9 mouse cellular contexts compared by ENCODE assay signal in the genomic region with DNA sequence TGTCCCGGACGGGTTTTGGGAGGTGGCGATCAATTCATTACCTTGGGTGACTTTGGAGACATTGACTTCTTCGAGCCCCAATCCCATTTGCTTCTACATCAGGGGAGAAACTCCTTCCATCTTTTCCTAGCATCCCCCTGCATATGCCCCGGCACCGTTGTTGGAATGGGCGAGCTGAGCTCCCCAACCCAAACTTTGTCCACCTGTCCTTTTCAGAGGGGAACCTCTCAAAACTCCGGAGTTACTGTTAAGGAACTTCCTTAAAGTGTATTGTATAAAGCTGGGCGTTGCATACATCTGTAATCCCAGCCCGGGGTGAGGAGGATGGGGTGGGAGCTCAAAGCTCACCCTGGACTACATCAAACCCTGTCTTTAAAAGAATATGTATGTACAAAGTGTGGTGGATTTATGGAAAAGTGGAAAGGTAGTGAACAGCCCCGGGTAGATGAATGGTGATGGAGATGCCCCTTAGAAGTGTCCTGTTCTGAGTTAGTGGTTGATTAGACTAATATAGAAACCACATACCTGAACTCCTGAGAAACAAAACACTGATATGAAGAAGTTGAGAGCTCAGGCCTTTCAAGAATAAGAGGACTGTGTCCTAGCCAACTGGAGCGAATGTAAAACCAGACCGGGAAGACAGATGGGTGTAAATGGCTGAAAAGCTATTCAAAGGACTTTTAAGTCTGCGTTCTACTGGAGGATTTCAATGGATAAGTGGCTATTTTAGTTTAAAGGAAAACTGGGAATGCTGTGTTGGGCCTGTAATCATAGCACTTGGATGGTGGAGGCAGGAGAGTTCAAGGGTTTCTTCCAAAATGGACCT. TPM values are rescaled to one million over a fixed set of nuclear protein-coding genes. Genes with fewer than 3 reads are reported as not detected.
DNase-seq lines count a peak whose midpoint lies in the region; ATAC-seq and TF ChIP-seq lines count a peak whose summit lies in the region.
"Had no signal": no experiment of that assay in that cellular context is flagged by ENCODE, and none has a peak within 500 bp of the region (broad histone marks: within the 10 kb centered on the region; RNA-seq: fewer than 3 reads in every experiment).

No protein-coding gene starts in this region.

- H3K36me3 ChIP-seq in heart, embryonic 12.5 days: peaks cover 4% of the 10 kb centered on the region
- peaks cover 0 to 4% of the 10 kb centered on the region in 2 experiments; a peak in 2 of 4 replicates for H3K36me3 ChIP-seq in MEL (ENCODE audit: control insufficient read depth in 1 of 2, insufficient read depth in 2 of 2, low read length in 2 of 2)

- peaks cover 17% of the 10 kb centered on the region for H3K4me1 ChIP-seq in heart, embryonic 12.5 days (replicated peaks)
- peaks cover 0 to 6% of the 10 kb centered on the region in 2 experiments; a peak in 2 of 4 replicates for H3K4me1 ChIP-seq in MEL (ENCODE audit: control insufficient read depth in 1 of 2, insufficient read depth in 2 of 2, low read length in 2 of 2)

- H3K27ac ChIP-seq in heart, embryonic 12.5 days (ENCODE audit: poor library complexity, severe bottlenecking): peak overlapping the region; percentile 90
- H3K27ac ChIP-seq in MEL (ENCODE audit: control insufficient read depth, low read depth, low read length): peak overlapping the region; percentile 77

- no peak for TF ChIP-seq CTCF in MEL (IDR thresholded peaks at IDR 0.05 in 2 of 3, conservative IDR thresholded peaks at IDR 0.05 in 1 of 3; ENCODE audit: control insufficient read depth in 1 of 3, insufficient read depth in 1 of 3, low read depth in 2 of 3, low read length in 3 of 3, poor library complexity in 1 of 3, severe bottlenecking in 1 of 3)

- peak overlapping the region; percentile 69 for H3K4me2 ChIP-seq in heart, embryonic 12.5 days

- TF ChIP-seq RAD21 in MEL (IDR thresholded peaks at IDR 0.05; ENCODE audit: low read depth, low read length): no peak

- TF ChIP-seq EP300 in MEL (IDR thresholded peaks at IDR 0.05; ENCODE audit: low read depth in 1 of 2, low read length in 2 of 2): no peak

- ATAC-seq in heart, embryonic 12.5 days (ENCODE audit: insufficient number of reproducible peaks, low FRiP score): no peak
- ATAC-seq in granulocyte monocyte progenitor cell, adult 5-6 weeks (replicated peaks; ENCODE audit: poor library complexity, severe bottlenecking): peak; percentile 40
- peak; percentile 23 for ATAC-seq in megakaryocyte progenitor cell, adult 5-6 weeks (replicated peaks; ENCODE audit: poor library complexity)

- H3K79me2 ChIP-seq in MEL (ENCODE audit: control insufficient read depth, insufficient read depth, low read length, poor library complexity): peaks cover 3% of the 10 kb centered on the region; the same call in 1 of the 2 replicates

- H3K9me3 ChIP-seq in heart, embryonic 12.5 days (replicated peaks): no peaks in the 10 kb centered on the region
- H3K9me3 ChIP-seq in MEL (replicated peaks; ENCODE audit: insufficient read depth, low read length): no peaks in the 10 kb centered on the region

- DNase-seq in heart, adult 9 months (ENCODE audit: low spot score in 2 of 2): no peak
- DNase-seq in MEL (ENCODE audit: low read depth, low spot score): no peak
- DNase-seq in adrenal gland, postnatal 36 days: no peak
- DNase-seq in adrenal gland, adult 18-20 months (ENCODE audit: low spot score in 2 of 2): no peak
- DNase-seq in urinary bladder, postnatal 10 days (ENCODE audit: low spot score): no peak

- TF ChIP-seq POLR2A in MEL (IDR thresholded peaks at IDR 0.05; ENCODE audit: control insufficient read depth in 1 of 2, insufficient read depth in 1 of 2, low read depth in 1 of 2, low read length in 2 of 2, poor library complexity in 1 of 2): peak in 1 of 2 experiments; percentile 71; a peak in 1 of 4 replicates

- 12% methylated on average over 14 of the region's 14 CpGs for WGBS in heart, embryonic 12.5 days

- H3K27me3 ChIP-seq in heart, embryonic 12.5 days (replicated peaks): no peaks in the 10 kb centered on the region
- no peaks in the 10 kb centered on the region for H3K27me3 ChIP-seq in MEL (ENCODE audit: control insufficient read depth in 1 of 2, insufficient read depth in 2 of 2, low read length in 2 of 2)
- H3K27me3 ChIP-seq: Patski had no signal

- H3K9ac ChIP-seq in heart, embryonic 12.5 days: peak overlapping the region; percentile 73
- H3K9ac ChIP-seq in MEL (ENCODE audit: control insufficient read depth, low read depth, low read length, poor library complexity, severe bottlenecking): peak overlapping the region; percentile 81

- H3K4me3 ChIP-seq in heart, embryonic 12.5 days: peak overlapping the region; percentile 63
- peak overlapping the region; percentile 84 to 89 for H3K4me3 ChIP-seq in MEL (ENCODE audit: control insufficient read depth in 1 of 2, insufficient read depth in 1 of 2, low read depth in 2 of 2, low read length in 2 of 2)

TF ChIP-seq in MEL, 35 proteins besides CTCF, POLR2A, EP300 and RAD21:
- TF ChIP-seq ZNF384 (IDR thresholded peaks at IDR 0.05; ENCODE audit: low read depth, low read length) (no peak), TBP (IDR thresholded peaks at IDR 0.05; ENCODE audit: low read depth, low read length) (peak; percentile 43; the same call in 1 of the 2 replicates), GABPA (IDR thresholded peaks at IDR 0.05; ENCODE audit: low read depth, low read length) (no peak), JUND (IDR thresholded peaks at IDR 0.05; ENCODE audit: low read depth, low read length) (no peak), MAX (IDR thresholded peaks at IDR 0.05; ENCODE audit: low read length) (no peak), SIN3A (IDR thresholded peaks at IDR 0.05; ENCODE audit: low read length) (peak; percentile 1; the same call in 1 of the 2 replicates)

RNA-seq across cellular contexts. Expression of a gene that starts 0.7 kb away (rescaled TPM):
- 29.0 and 31.8 TPM in 2 replicates for polyA plus RNA-seq in heart, embryonic 12.5 days (2016; fragmentation: Nextera tagmentation; extraction: Ambion mirVana)
- 20.2 and 24.0 TPM in 2 replicates for total RNA-seq in MEL (2012; rRNA removed)
- polyA plus RNA-seq in MEL (2012; ENCODE audit: insufficient read depth in 1 of 2, insufficient read length in 2 of 2, low read depth in 1 of 2, low replicate concordance in 2 of 2, missing spikeins in 1 of 2): 10 to 100 TPM in 1 of 2 experiments, not detected in 1; 14.5 TPM
- 19.9 and 29.2 TPM in 2 replicates for total RNA-seq in granulocyte monocyte progenitor cell, adult 5-6 weeks (2014; fragmentation: Nextera tagmentation)
- 32.6 and 38.8 TPM in 2 replicates for total RNA-seq in granulocyte monocyte progenitor cell, adult 5-6 weeks (2017)
- total RNA-seq in megakaryocyte progenitor cell, adult 5-6 weeks (2015): 17.8 and 21.7 TPM in 2 replicates
- 24.6 and 29.3 TPM in 2 replicates for total RNA-seq in megakaryocyte progenitor cell, adult 5-6 weeks (2017)
- total RNA-seq in adrenal gland, postnatal 36 days (2021): 10 to 100 TPM; 26.9 to 29.4 TPM
- total RNA-seq in adrenal gland, adult 18-20 months (2021): 10 to 100 TPM; 27.0 to 36.7 TPM
